Mouse (Mus musculus): ENCODE results near the gene Calml4.

Gene Calml4

DNA sequence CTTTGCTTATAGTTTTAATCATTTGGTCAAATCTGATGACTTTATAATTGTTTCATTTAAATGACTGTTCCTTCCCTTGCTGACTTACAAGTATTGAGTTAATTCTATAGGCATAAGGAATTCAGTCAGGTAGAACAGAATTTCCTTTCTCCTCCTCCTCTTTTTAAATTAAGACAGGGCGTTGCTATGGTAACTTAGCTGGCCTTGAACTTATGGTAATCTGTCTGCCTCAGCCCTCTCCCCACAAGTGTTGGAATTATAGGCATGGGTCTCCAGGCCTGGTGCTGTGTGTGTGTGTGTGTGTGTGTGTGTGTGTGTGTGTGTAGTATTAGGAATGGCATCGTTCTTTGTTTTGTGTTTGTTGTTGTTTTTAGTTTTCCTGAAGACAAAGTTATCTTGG lies 43.9 kb downstream of the Calml4 start:
- DNase-seq (ENCODE audit: low read depth, low spot score), result no peak

DNA sequence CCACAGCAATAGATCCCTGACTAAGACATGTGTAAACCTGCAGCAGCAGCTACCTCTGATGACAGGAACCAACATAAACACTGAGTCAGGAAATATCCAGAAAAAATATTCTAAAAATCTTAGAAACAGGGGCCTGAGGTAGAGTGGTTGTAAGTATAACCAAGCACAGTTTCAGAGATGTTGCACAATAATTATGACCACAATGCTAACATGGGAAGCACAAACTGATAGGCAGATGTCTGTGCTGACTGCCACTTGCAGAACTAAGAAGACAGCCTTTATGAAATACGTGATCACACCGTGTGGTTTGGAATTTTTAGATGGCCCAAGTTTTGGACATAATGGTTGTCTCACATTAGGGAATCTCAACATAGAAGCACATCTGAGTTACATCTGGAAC lies 46.0 kb downstream of the Calml4 start:
- no peak for DNase-seq (ENCODE audit: low read depth, low spot score)

DNA sequence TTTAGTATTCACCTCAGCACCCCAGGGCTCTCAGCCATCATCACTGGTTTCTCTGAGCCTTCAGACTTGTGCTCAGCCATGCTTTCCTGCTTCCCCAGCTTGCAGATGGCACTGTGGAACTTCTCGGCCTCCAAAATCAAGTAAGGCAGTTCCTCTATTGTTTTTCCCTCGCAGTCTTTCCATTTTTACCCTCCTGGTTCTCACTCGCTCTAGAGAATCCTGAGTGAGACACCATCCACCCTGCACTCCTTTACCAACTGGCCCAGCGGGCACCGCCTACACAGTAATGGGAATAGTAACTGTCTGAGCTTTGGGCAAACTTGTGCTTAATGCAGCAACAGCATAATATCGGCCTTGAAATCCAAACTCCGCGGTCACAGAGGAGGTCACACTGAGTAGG lies 47.2 kb downstream of the Calml4 start:
- DNase-seq (ENCODE audit: low read depth, low spot score), result no peak

DNA sequence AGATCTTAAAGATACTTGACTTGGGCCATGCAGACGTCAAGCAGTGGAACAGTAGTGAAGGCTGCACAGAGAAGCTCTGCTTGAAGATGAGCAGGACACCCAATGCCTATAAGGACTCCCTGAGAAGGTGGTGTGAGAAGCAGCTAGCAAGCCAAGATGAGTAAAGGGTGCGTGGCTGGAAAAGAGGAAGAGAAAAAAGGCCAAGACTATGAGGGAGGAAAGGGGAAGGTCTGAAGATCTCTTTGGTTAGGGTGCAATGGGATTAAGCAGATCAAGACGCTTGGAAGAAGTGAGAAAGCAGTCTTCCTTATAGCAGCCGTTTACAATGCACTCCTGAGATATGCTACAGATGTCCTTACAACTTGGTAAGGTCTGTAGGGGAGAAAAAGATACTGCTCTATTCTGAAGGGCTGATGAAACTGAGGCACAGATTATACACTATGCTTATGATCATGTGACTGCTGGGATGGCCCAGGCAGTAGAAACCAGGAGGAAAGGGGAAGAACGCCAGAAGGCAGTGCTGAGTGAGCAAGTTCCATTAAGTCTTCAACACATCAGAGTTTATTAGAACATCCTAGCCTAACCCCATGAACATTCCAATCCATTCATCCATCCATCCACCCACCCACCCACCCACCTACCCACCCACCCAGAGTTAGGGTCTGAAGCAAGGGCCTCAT lies 55.6 kb downstream of the Calml4 start:
- no peak for DNase-seq (ENCODE audit: low read depth, low spot score)

DNA sequence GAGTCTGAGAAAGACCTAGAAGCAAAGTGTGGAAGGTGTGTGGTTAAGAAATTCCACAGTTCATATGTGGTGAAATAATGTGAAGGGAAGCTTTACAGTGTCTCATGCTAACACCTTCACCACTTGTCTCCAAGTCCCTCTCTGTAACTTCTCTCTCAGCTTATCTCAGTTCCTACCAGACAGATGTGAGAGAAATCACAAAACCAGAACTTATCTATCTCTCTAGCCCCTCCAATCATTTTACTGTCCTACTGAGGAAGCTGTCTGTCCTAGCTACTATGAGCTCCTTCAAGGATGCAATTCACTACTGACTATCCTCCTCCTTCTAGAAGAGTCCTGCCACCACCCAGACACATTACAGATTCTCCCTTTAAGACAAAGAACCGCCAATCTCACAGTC lies 59.2 kb downstream of the Calml4 start:
- no peak for DNase-seq (ENCODE audit: low read depth, low spot score)

DNA sequence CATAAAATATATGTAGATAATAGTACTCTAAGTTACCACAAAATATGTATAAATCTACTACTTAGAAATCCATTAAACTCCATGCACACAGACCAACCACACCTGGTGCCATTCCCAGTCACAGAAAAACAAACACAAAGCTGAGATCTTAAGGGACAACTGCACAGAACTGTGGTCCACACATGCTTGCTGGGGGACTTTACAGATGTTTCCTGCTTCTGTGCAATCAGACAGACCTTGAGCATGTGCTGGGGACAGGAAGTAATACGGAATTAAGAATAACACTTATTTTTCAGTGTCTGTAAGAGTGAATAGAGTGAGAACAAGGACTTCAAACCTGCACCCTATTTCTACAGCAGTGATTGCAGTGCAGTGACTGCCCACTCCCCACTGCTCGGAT lies 63.0 kb downstream of the Calml4 start:
- no peak for DNase-seq (ENCODE audit: low read depth, low spot score)

DNA sequence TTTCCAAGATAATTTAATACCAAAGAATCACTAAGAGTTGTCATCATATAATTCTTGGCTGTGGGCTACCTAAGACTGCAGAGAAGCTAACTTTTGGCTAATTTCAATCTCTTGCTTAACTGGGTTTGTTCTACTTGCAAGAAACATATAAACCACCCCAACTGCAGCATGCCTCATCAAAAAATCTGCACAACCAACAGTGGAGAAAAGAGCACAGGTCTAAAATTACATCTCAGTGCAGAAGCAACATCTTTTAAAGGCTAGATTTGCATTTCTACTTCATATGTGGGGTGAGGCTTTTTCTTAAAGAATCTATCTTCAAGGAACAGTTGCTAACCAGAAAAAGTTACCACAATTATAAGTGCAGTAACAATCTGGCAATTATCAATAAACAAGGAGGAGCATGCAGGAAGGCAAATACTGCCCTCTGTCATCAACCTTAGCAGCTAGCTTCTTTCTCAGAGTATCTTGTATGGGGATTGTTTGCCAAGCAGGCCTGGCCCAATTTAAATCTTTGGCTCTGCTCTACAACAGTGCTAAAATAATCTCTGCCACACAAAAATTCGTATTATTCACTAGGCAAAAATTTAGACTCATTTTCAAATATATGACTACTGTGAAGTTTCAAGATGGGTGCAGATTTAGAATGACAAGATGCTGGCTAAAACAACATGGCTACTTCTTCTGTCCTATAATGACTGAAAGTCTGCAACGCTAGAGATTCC lies 67.2 kb downstream of the Calml4 start:
- no peak for DNase-seq (ENCODE audit: low read depth, low spot score)

All from retina, postnatal 7 days (tissue).